Mouse (Mus musculus): ENCODE results near the gene Mrpl27. TPM values are rescaled to one million over a fixed set of nuclear protein-coding genes. Genes with fewer than 3 reads are reported as not detected.
A peak's percentile ranks its signal among the peaks of the same experiment; 100 is the strongest.

Mrpl27 gene
- 138 and 141 TPM in 2 replicates for polyA plus RNA-seq (2015; fragmentation: Nextera tagmentation; extraction: Ambion mirVana)

DNA sequence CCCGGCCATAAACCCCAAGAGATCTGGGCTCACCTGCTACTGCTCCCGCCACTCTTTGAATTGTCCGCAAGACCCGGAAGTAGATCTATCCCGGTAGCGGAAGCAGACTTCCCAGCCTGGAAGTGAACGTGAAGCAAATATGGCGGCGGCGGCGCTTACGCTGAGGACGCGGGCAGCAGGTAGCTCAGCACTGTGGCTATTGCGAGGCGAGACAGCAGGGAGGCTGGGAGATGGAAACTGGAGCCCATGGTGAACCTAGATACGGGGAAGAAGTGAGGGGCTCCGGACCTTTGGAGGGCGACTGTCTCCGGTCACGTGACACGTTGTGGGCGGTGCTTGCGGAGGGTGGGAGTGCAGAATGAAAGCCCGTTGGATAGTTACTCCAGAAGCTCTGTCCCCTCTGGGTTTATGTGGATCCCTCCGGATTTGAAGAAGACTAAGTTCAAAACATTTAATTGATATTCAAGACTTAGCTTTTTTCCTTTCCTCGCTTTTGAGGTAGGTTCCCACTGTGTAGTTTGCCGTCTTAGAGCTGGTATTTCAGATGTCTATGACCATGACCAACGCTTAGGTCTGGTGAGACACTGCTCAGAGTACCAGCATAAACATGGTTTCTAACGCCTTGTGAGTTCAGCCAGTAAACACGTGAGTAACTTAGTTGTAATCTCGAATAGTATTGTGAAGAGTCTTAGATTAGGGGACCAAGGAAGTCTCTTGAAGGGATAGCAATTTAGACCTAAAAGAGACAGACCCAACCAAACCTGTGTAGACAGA lies at the start of gene Mrpl27, which contains the start of gene Eme1:
Gene Mrpl27, plus strand, starts transcription at position 105 of the 774 bp plus-strand sequence.
Gene Eme1, minus strand, starts transcription at position 302 of the 774 bp plus-strand sequence.
- peak; percentile 87 for ATAC-seq (ENCODE audit: insufficient number of reproducible peaks, low FRiP score, low TSS enrichment, low read depth)
- peak within 1 kb of the TSS; percentile 96 for H3K27ac ChIP-seq (replicated peaks)
- peak within 1 kb of the TSS; percentile 27 for H3K9ac ChIP-seq
- H3K9me3 ChIP-seq (replicated peaks) = no peaks in the 10 kb centered on the region
- H3K4me3 ChIP-seq (replicated peaks) = peak within 1 kb of the TSS; percentile 71
- H3K36me3 ChIP-seq = peaks cover 30% of the 10 kb centered on the region
- WGBS = under 1% methylated on average over 32 of the region's 32 CpGs
- no peaks in the 10 kb centered on the region for H3K27me3 ChIP-seq
- H3K4me2 ChIP-seq (replicated peaks) = peak within 1 kb of the TSS; percentile 78
- peaks cover 15% of the 10 kb centered on the region for H3K4me1 ChIP-seq

DNA sequence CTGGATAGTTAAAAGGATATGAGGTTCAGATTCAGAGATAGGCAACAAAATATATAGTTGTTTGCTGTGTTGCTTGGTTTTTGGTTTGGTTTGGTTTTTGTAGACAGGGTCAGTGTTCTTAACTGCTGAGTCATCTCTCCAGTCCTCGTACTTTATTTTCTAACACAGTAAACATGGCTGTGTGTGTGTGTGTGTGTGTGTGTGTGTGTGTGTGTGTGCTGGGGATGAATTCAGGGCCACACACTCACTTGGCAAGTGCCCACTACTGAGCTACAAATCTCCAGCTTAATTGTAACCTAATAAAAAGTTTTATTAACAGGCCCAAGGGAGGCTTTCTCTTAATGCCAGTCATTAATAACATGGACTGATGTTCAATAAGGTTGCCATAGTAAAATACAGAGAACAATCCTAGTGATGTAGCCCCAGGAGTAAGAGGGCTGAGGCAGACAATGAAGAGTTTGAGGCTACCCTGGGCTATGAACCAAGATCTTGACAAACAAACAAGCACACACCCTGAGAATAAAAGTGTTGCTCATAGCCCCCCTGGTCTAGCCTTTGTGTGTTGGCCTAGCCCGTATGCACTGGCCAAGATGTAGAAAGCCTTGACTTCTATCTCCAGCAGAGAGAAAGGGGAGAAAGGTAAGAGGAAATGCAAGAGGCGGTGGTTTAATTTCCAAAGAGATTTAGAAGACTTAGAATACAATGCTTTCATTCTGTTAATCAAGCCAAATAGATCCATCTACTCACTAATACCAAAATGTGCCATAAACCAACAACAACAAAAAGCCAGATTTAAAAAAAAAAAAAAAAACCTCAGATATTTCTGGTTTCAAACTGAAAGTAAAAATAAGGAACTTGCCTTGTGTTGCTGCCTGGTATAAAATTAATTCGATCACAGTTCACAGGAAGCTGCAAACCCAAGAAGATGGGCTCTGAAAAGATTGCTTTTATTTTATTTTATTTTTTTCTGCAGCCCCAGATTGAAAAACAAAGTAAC lies 42.5 kb upstream of the Mrpl27 start:
- 76% methylated on average over 4 of the region's 4 CpGs for WGBS
- Histone ChIP-seq H3K9me3 (replicated peaks) (no peaks in the 10 kb centered on the region), H3K4me1 (0 out of 2 replicates have a peak, but pooled peaks cover 5% of the 10 kb centered on the region), H3K9ac (no peak overlapping the region), H3K27me3 (no peaks in the 10 kb centered on the region), H3K36me3 (no peaks in the 10 kb centered on the region), H3K27ac (replicated peaks) (no peak overlapping the region), H3K4me2 (replicated peaks) (no peak overlapping the region), H3K4me3 (replicated peaks) (no peak overlapping the region)
- no peak for ATAC-seq (ENCODE audit: insufficient number of reproducible peaks, low FRiP score, low TSS enrichment, low read depth)

DNA sequence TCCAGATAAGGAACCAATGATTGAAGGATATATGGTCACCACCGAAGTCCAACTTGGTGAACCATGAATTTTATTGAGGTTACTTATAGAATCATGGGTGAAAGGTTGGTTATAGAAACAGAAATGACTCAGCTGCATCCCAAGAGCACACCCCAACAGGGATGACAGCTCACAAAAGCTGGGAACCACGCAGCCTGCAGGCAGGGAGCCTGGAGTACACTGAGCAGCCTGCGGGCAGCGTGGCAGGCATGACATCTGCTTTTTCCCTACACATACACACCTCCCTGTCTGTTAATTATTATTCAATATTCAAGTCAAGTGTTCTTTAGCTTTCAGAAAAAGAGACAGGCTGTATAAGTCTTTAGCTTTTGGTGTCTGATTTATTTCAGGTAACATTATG lies 39.0 kb upstream of the Mrpl27 start:
- Histone ChIP-seq H3K27me3 (no peaks in the 10 kb centered on the region), H3K9me3 (replicated peaks) (no peaks in the 10 kb centered on the region), H3K4me2 (replicated peaks) (no peak overlapping the region), H3K4me1 (0 out of 2 replicates have a peak, but pooled peaks cover 3% of the 10 kb centered on the region), H3K36me3 (no peaks in the 10 kb centered on the region), H3K9ac (no peak overlapping the region), H3K4me3 (replicated peaks) (no peak overlapping the region), H3K27ac (replicated peaks) (no peak overlapping the region)
- no peak for ATAC-seq (ENCODE audit: insufficient number of reproducible peaks, low FRiP score, low TSS enrichment, low read depth)
- 74% methylated on average over 4 of the region's 4 CpGs for WGBS

DNA sequence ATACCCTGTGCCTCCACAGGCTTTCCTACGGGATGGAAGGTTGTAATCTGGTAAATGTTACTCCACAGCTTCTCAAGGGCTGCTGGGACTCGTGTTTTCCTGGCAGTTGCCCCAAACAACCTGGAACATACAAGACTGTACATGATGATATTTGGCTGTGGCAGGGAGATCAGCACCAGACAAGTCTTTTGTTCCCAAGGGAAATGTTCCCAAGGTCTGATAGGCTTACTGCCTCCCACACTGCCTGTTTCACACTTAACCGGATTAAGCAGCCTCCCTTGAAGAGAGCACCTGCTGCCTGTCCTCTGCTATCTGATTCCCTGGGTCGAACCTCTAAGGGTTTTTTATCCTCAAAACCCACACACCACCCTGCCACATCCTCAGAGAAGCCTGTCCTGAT lies 38.1 kb upstream of the Mrpl27 start:
- Histone ChIP-seq H3K27me3 (no peaks in the 10 kb centered on the region), H3K9me3 (replicated peaks) (no peaks in the 10 kb centered on the region), H3K4me3 (replicated peaks) (no peak overlapping the region), H3K27ac (replicated peaks) (no peak overlapping the region), H3K36me3 (no peaks in the 10 kb centered on the region), H3K9ac (no peak overlapping the region), H3K4me2 (replicated peaks) (no peak overlapping the region), H3K4me1 (0 out of 2 replicates have a peak, but pooled peaks cover 3% of the 10 kb centered on the region)
- 16% methylated on average over 4 of the region's 4 CpGs for WGBS
- ATAC-seq (ENCODE audit: insufficient number of reproducible peaks, low FRiP score, low TSS enrichment, low read depth) = peak; percentile 43; the same call in 1 of the 2 replicates

DNA sequence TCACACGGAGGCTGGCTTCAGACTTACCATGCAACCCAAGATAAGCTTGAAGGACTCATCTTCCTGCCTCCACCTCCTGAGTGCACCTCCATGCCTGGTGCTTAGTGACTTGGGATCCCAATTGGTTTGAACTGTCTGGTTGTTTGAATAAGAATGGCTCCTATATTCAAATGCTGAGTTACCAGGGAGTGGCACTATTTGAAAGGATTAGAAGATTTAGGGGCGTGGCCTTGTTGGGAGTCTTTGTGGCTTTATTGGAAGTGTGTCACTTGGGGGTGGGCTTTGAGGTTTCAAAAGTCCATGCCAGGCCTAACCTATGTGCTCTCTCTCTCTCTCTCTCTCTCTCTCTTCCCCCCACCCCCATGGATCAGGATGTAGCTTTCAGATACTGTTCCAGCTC lies 35.9 kb upstream of the Mrpl27 start:
- Histone ChIP-seq H3K4me3 (replicated peaks) (no peak overlapping the region), H3K27ac (replicated peaks) (no peak overlapping the region), H3K4me1 (0 out of 2 replicates have a peak, but pooled peaks cover 3% of the 10 kb centered on the region), H3K4me2 (replicated peaks) (no peak overlapping the region), H3K9me3 (replicated peaks) (no peaks in the 10 kb centered on the region), H3K36me3 (no peaks in the 10 kb centered on the region), H3K27me3 (no peaks in the 10 kb centered on the region), H3K9ac (no peak overlapping the region)
- no peak for ATAC-seq (ENCODE audit: insufficient number of reproducible peaks, low FRiP score, low TSS enrichment, low read depth)
- 85% methylated on average over 2 of the region's 2 CpGs for WGBS

DNA sequence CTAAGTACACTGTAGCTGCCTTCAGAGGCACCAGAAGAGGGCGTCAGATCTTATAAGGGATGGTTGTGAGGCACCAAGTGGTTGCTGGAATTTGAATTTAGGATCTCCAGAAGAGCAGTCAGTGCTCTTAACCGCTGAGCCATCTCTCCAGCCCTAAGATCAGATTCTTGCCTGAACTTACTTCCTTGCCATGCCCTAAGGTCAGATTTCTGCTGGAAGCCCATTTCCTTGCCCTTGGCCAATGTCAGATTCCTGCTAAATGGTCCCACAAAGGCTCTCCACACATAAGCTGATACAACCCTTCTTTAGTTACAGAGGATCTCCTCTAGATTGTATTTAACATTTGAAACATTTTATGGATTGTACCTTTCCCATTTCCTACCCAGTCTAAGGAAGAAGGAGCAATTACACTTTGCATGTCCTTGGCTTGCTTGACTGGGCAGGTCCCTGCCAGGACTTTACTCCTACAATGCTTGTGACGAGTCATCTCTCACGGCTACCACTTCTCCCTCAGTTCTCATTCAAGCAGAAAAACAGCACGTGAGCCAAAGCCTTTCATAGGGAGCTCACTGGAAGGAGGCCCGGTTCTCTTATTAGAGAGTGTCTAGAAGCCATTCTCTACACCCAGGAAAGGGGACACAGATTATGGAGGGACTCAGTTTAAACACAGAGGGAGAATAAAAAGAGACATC lies 32.7 kb upstream of the Mrpl27 start:
- H3K9me3 ChIP-seq (replicated peaks) = no peaks in the 10 kb centered on the region
- no peak for ATAC-seq (ENCODE audit: insufficient number of reproducible peaks, low FRiP score, low TSS enrichment, low read depth)
- 57% methylated on average over 6 of the region's 6 CpGs for WGBS
- no peak overlapping the region for H3K27ac ChIP-seq (replicated peaks)
- H3K9ac ChIP-seq = no peak overlapping the region
- H3K36me3 ChIP-seq = no peaks in the 10 kb centered on the region
- H3K4me1 ChIP-seq = no peaks in the 10 kb centered on the region
- no peaks in the 10 kb centered on the region for H3K27me3 ChIP-seq
- H3K4me3 ChIP-seq (replicated peaks) = no peak overlapping the region
- H3K4me2 ChIP-seq (replicated peaks) = no peak overlapping the region

DNA sequence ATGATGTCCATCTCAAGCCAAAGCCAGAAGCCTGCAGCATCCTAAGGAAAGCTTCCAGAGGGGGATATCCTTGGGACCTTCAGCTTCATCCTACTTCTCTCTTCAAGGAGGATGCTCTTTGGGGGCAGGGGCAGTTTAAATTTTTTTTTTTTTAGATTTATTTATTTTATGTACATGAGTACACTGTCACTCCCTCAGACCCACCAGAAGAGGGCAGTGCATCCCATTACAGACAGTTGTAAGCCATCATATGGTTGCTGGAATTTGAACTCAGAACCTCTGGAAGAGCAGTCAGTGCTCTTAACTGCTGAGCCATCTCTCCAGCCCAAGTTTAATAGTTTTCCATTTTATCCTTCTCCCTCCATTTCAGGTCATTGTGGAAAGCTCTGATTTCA lies 32.1 kb upstream of the Mrpl27 start:
- Histone ChIP-seq H3K9ac (no peak overlapping the region), H3K9me3 (replicated peaks) (no peaks in the 10 kb centered on the region), H3K4me1 (no peaks in the 10 kb centered on the region), H3K4me2 (replicated peaks) (no peak overlapping the region), H3K36me3 (no peaks in the 10 kb centered on the region), H3K27me3 (no peaks in the 10 kb centered on the region), H3K4me3 (replicated peaks) (no peak overlapping the region), H3K27ac (replicated peaks) (no peak overlapping the region)
- ATAC-seq (ENCODE audit: insufficient number of reproducible peaks, low FRiP score, low TSS enrichment, low read depth) = no peak

DNA sequence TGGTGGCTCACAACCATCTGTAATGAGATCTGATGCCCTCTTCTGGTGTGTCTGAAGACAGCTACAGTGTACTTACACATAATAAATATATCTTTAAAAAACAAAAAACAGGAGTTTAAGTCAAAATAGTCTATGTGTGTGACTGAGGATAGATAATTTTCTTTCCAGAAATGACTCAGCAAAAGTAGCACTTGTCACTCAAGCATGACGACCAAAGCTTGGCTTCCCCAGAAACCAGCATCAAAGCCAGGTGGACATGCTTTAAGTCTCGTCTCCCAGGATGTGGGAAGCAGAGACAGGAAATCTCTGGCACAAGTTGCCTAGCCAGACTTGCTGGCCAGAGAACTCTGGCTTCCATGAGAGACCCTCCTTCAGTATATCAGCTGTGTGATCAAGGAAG lies 31.4 kb upstream of the Mrpl27 start:
- H3K36me3 ChIP-seq = no peaks in the 10 kb centered on the region
- no peak for ATAC-seq (ENCODE audit: insufficient number of reproducible peaks, low FRiP score, low TSS enrichment, low read depth)
- 68% methylated on average over 2 of the region's 2 CpGs for WGBS
- H3K4me1 ChIP-seq = no peaks in the 10 kb centered on the region
- H3K27ac ChIP-seq (replicated peaks) = no peak overlapping the region
- H3K9ac ChIP-seq = no peak overlapping the region
- H3K9me3 ChIP-seq (replicated peaks) = no peaks in the 10 kb centered on the region
- H3K4me2 ChIP-seq (replicated peaks) = no peak overlapping the region
- no peak overlapping the region for H3K4me3 ChIP-seq (replicated peaks)
- no peaks in the 10 kb centered on the region for H3K27me3 ChIP-seq

DNA sequence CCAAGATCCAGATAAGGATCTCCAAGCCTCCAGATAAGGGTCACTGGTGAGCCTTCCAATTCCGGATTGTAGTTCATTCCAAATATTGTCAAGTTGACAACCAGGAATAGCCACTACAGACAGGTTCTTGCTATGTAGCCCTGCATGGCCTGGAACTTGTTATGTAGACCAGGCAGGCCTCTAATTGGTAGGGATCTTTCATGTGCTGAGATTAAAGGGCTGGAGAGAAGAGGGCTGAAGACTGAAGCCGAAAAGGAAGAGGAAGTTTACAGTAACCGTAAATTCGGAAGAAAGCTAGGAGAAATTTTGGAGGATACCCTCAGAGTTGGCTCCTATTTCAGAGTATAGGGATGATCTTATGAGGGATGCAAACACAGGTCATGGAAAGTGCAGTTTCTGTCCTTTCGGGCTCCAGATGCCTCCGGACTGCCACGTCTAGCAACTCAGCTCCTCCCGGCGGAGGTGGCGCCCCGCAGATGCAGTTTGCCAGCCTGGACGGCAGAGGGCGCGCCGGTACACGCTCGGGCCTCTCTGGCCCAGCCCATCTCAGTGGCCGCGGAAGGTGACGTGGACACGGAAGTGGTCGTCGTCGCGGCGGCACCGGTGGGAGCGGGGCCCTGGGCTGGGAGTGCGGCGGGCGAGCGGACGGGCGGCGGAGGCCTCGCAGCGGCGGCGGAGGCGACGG lies 24.2 kb upstream of the Mrpl27 start, which contains the start of gene Lrrc59:
Gene Lrrc59, plus strand, starts transcription at position 569 of the 685 bp plus-strand sequence.
- 6% methylated on average over 31 of the region's 41 CpGs for WGBS
- H3K4me3 ChIP-seq (replicated peaks) = peak within 1 kb of the TSS; percentile 76
- peak within 1 kb of the TSS; percentile 41 for H3K27ac ChIP-seq (replicated peaks)
- peak within 1 kb of the TSS; percentile 63 for H3K4me2 ChIP-seq (replicated peaks)
- peaks cover 24% of the 10 kb centered on the region for H3K36me3 ChIP-seq
- no peaks in the 10 kb centered on the region for H3K27me3 ChIP-seq
- ATAC-seq (ENCODE audit: insufficient number of reproducible peaks, low FRiP score, low TSS enrichment, low read depth) = peak; percentile 92
- peaks cover 12% of the 10 kb centered on the region for H3K4me1 ChIP-seq
- no peaks in the 10 kb centered on the region for H3K9me3 ChIP-seq (replicated peaks)
- peak within 1 kb of the TSS; percentile 88 for H3K9ac ChIP-seq

DNA sequence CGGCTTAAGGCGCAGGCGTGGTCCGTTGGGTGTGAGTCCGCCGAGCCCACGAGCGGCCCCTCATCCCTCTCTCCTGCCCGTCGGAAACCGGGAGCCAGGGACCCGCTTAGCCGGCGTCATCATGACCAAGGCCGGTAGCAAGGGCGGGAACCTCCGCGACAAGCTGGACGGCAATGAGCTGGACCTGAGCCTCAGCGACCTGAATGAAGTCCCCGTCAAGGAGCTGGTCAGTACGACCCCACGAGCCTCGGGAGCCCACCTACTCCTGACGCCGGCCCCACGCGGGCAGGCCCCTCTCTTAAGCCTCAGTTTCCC lies 23.7 kb upstream of the Mrpl27 start:
- Histone ChIP-seq H3K9ac (peak overlapping the region; percentile 88), H3K4me2 (replicated peaks) (peak overlapping the region; percentile 63), H3K27ac (replicated peaks) (peak overlapping the region; percentile 18), H3K4me3 (replicated peaks) (peak overlapping the region; percentile 76), H3K27me3 (no peaks in the 10 kb centered on the region), H3K4me1 (peaks cover 12% of the 10 kb centered on the region), H3K9me3 (replicated peaks) (no peaks in the 10 kb centered on the region), H3K36me3 (peaks cover 29% of the 10 kb centered on the region)
- ATAC-seq (ENCODE audit: insufficient number of reproducible peaks, low FRiP score, low TSS enrichment, low read depth) = 0 out of 2 replicates have a peak, but pooled peaks have one; percentile 8
- 1% methylated on average over 10 of the region's 28 CpGs for WGBS
